Mouse (Mus musculus): ENCODE measurements around the gene Pak1ip1. TPM values are rescaled to one million over a fixed set of nuclear protein-coding genes. Genes with fewer than 3 reads are reported as not detected.
A peak's percentile ranks its signal among the peaks of the same experiment; 100 is the strongest.

Gene Pak1ip1
- polyA plus RNA-seq, 1 experiment from 2014 or later: 66.0 TPM

- Histone ChIP-seq H3K4me1 (ENCODE audit: control insufficient read depth, insufficient read depth, low read length) (no peaks in the 10 kb centered on the region), H3K27ac (replicated peaks; ENCODE audit: low read depth, low read length) (no peak overlapping the region), H3K36me3 (ENCODE audit: control insufficient read depth, insufficient read depth, low read length) (no peaks in the 10 kb centered on the region), H3K9ac (replicated peaks; ENCODE audit: low read length) (no peak overlapping the region), H3K27me3 (ENCODE audit: control insufficient read depth, insufficient read depth, low read length) (no peaks in the 10 kb centered on the region), H3K4me2 (ENCODE audit: low read length) (no peak overlapping the region), H3K4me3 (replicated peaks; ENCODE audit: low read depth, low read length) (no peak overlapping the region), H3K9me3 (ENCODE audit: control insufficient read depth, low read length) (no peaks in the 10 kb centered on the region)
- 88% methylated on average over 8 of the region's 8 CpGs for WGBS
- DNase-seq (no peak), ATAC-seq (ENCODE audit: low FRiP score, low TSS enrichment) (no peak)
Measured at GRCm38 (mm10) chr13:41045901-41046300, 45.1 kb downstream of the Pak1ip1 start.

- no peak for ATAC-seq (ENCODE audit: low FRiP score, low TSS enrichment)
- Histone ChIP-seq H3K9ac (replicated peaks; ENCODE audit: low read length) (no peak overlapping the region), H3K4me2 (ENCODE audit: low read length) (no peak overlapping the region), H3K4me3 (replicated peaks; ENCODE audit: low read depth, low read length) (no peak overlapping the region), H3K36me3 (ENCODE audit: control insufficient read depth, insufficient read depth, low read length) (no peaks in the 10 kb centered on the region), H3K9me3 (ENCODE audit: control insufficient read depth, low read length) (no peaks in the 10 kb centered on the region), H3K27ac (replicated peaks; ENCODE audit: low read depth, low read length) (no peak overlapping the region), H3K4me1 (ENCODE audit: control insufficient read depth, insufficient read depth, low read length) (0 out of 2 replicates have a peak, but pooled peaks cover 3% of the 10 kb centered on the region), H3K27me3 (ENCODE audit: control insufficient read depth, insufficient read depth, low read length) (no peaks in the 10 kb centered on the region)
- 84% methylated on average over 6 of the region's 6 CpGs for WGBS
- DNase-seq: no peak
Measured at GRCm38 (mm10) chr13:41047280-41047679, 46.5 kb downstream of the Pak1ip1 start.

DNA sequence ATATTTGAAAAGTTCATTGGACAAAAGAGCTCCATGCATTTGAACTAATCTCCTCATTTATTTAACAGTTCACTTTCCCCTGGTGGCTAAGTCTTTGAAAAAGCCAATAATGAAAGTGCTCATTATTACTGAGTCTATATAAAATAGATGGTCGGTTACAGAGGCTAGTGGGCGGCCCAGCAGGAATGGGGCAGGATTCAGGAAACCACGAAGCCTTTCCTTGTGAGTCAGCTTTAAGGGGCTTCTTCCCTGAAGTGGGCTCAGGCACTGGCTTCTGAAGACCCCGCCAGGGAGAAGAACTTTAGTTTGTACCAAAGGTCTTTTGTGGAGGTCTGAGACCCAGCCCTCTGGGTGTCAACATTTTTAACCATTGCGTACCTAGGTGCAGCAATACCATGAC is 51.1 kb downstream of the Pak1ip1 start:
- Histone ChIP-seq H3K4me1 (ENCODE audit: control insufficient read depth, insufficient read depth, low read length) (0 out of 2 replicates have a peak, but pooled peaks cover 5% of the 10 kb centered on the region), H3K4me2 (ENCODE audit: low read length) (no peak overlapping the region), H3K36me3 (ENCODE audit: control insufficient read depth, insufficient read depth, low read length) (no peaks in the 10 kb centered on the region), H3K27me3 (ENCODE audit: control insufficient read depth, insufficient read depth, low read length) (no peaks in the 10 kb centered on the region), H3K4me3 (replicated peaks; ENCODE audit: low read depth, low read length) (no peak overlapping the region), H3K9ac (replicated peaks; ENCODE audit: low read length) (no peak overlapping the region), H3K9me3 (ENCODE audit: control insufficient read depth, low read length) (no peaks in the 10 kb centered on the region), H3K27ac (replicated peaks; ENCODE audit: low read depth, low read length) (no peak overlapping the region)
- DNase-seq (peak; percentile 18), ATAC-seq (ENCODE audit: low FRiP score, low TSS enrichment) (no peak)
- WGBS: 25% methylated on average over 5 of the region's 5 CpGs

Other genes starting within 250 kb of the Pak1ip1 start
- 3.9 and 5.3 TPM in 2 replicates for gene Gcnt2, start 141.3 kb upstream of the Pak1ip1 start, polyA plus RNA-seq (2014; fragmentation: Nextera tagmentation; extraction: Ambion mirVana)
- gene Tmem14c, start 15.3 kb downstream of the Pak1ip1 start, polyA plus RNA-seq (2014; fragmentation: Nextera tagmentation; extraction: Ambion mirVana): 127 and 130 TPM in 2 replicates
- gene Mak, start 78.7 kb downstream of the Pak1ip1 start, polyA plus RNA-seq (2014; fragmentation: Nextera tagmentation; extraction: Ambion mirVana): 1.7 and 2.1 TPM in 2 replicates
- not detected in 2 replicates for gene Gcm2, start 110.0 kb downstream of the Pak1ip1 start, polyA plus RNA-seq (2014; fragmentation: Nextera tagmentation; extraction: Ambion mirVana)
- not detected in 2 replicates for gene Sycp2l, start 113.3 kb downstream of the Pak1ip1 start, polyA plus RNA-seq (2014; fragmentation: Nextera tagmentation; extraction: Ambion mirVana)
- gene Elovl2, start 219.4 kb downstream of the Pak1ip1 start, polyA plus RNA-seq (2014; fragmentation: Nextera tagmentation; extraction: Ambion mirVana): 44.6 and 48.3 TPM in 2 replicates
- gene Smim13, start 248.8 kb downstream of the Pak1ip1 start, polyA plus RNA-seq (2014; fragmentation: Nextera tagmentation; extraction: Ambion mirVana): 22.7 and 23.2 TPM in 2 replicates